Comparison of ENCODE assay signal across 27 mouse cellular contexts in the genomic region with DNA sequence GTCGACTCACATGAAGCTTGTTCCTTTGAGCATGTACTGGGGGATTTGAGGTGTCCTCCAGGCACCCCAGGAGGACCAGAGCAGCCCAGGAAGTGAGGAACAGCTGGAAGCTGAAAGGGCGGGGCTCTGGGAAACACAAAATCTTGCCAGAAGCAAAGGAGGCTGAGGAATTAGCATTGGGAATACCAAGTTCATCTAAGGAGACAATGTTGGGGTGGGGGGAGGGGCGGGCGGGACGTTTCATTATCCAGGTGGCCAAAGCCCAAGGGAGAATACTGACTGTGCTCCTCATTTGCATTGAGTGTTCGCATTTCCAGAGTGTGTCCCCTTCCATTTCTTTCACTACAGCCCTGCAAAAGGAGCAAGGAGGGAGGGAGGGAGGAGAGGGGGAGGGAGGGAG.
DNase-seq lines count a peak whose midpoint lies in the region; ATAC-seq and TF ChIP-seq lines count a peak whose summit lies in the region.
"Had no signal": no experiment of that assay in that cellular context is flagged by ENCODE, and none has a peak within 500 bp of the region (broad histone marks: within the 10 kb centered on the region; RNA-seq: fewer than 3 reads in every experiment).

No protein-coding gene starts in this region.

- H3K4me2 ChIP-seq in midbrain, embryonic 14.5 days (ENCODE audit: low read length), result no peak overlapping the region
- no peak overlapping the region for H3K4me2 ChIP-seq in kidney, embryonic 14.5 days (replicated peaks; ENCODE audit: low read depth, low read length)
- H3K4me2 ChIP-seq: forebrain, embryonic 13.5 days; heart, embryonic 13.5 days; hindbrain, embryonic 14.5 days had no signal

- intact Hi-C loops in gastrocnemius, adult 2 months (cut with DNase I), result loop anchor here (2.0 to 5.0 kb wide), 3 partner anchors 24 to 103 kb away; no protein-coding TSS in a partner anchor

- TF ChIP-seq CTCF in gastrocnemius, adult 2 months (IDR thresholded peaks at IDR 0.05), result no peak

- no peak for ATAC-seq in midbrain, embryonic 14.5 days (ENCODE audit: low FRiP score, low TSS enrichment)
- ATAC-seq in kidney, embryonic 14.5 days (ENCODE audit: low FRiP score, low TSS enrichment), result no peak
- ATAC-seq: activated CD4-positive, CD25-positive, alpha-beta regulatory T cell, adult 4 months; forebrain, embryonic 13.5 days; forebrain, embryonic 16.5 days; hindbrain, postnatal 0 days; inflammation-experienced regulatory T-cells, adult 6 months; intestine, embryonic 16.5 days had no signal

- peaks cover 51% of the 10 kb centered on the region for H3K4me1 ChIP-seq in midbrain, embryonic 10.5 days
- peaks cover 30% of the 10 kb centered on the region for H3K4me1 ChIP-seq in midbrain, embryonic 14.5 days (ENCODE audit: control insufficient read depth, insufficient read depth, low read length)
- H3K4me1 ChIP-seq in kidney, embryonic 14.5 days (ENCODE audit: control insufficient read depth, insufficient read depth, low read length), result peaks cover 9% of the 10 kb centered on the region; the same call in 1 of the 2 replicates

- H3K4me3 ChIP-seq in gastrocnemius, adult 2 months, result no peak overlapping the region
- H3K4me3 ChIP-seq in midbrain, embryonic 10.5 days, result no peak overlapping the region
- H3K4me3 ChIP-seq in midbrain, embryonic 14.5 days (replicated peaks; ENCODE audit: low read depth, low read length), result no peak overlapping the region
- H3K4me3 ChIP-seq in kidney, embryonic 14.5 days (ENCODE audit: low read length), result no peak overlapping the region
- H3K4me3 ChIP-seq: forebrain, embryonic 10.5 days; forebrain, embryonic 13.5 days; heart, adult 2 months; heart, embryonic 10.5 days; heart, embryonic 13.5 days had no signal

- no peaks in the 10 kb centered on the region for H3K9me3 ChIP-seq in midbrain, embryonic 10.5 days (replicated peaks)
- H3K9me3 ChIP-seq in midbrain, embryonic 14.5 days (ENCODE audit: control insufficient read depth, low read length), result no peaks in the 10 kb centered on the region
- no peaks in the 10 kb centered on the region for H3K9me3 ChIP-seq in kidney, embryonic 14.5 days (ENCODE audit: control insufficient read depth, low read length)
- H3K9me3 ChIP-seq: forebrain, embryonic 10.5 days; forebrain, embryonic 13.5 days; heart, embryonic 10.5 days; heart, embryonic 13.5 days had no signal

- peak overlapping the region; percentile 92; the same call in 1 of the 2 replicates for H3K27ac ChIP-seq in gastrocnemius, adult 2 months
- peak overlapping the region; percentile 0 for H3K27ac ChIP-seq in midbrain, embryonic 10.5 days (replicated peaks)
- H3K27ac ChIP-seq in midbrain, embryonic 14.5 days (replicated peaks; ENCODE audit: low read depth, low read length), result no peak overlapping the region
- no peak overlapping the region for H3K27ac ChIP-seq in kidney, embryonic 14.5 days (ENCODE audit: low read depth, low read length)
- H3K27ac ChIP-seq: forebrain, embryonic 13.5 days; heart, adult 2 months; heart, embryonic 10.5 days; heart, embryonic 13.5 days; hindbrain, embryonic 14.5 days; hindbrain, postnatal 0 days had no signal

- DNase-seq in gastrocnemius, adult 2 months, result no peak
- no peak for DNase-seq in gastrocnemius, postnatal 25 days
- DNase-seq in midbrain, embryonic 10.5 days (ENCODE audit: low spot score), result no peak
- DNase-seq in midbrain, embryonic 14.5 days, result no peak
- DNase-seq in WW6 (ENCODE audit: low read depth, low spot score), result peak; percentile 59
- no peak for DNase-seq in left cerebral cortex, adult 11 months (ENCODE audit: low spot score)
- DNase-seq in thymus, postnatal 0 days (ENCODE audit: low spot score), result no peak
- DNase-seq: adrenal gland, adult 8-10 months; adrenal gland, postnatal 25 days; cerebellum, adult 8-10 months; cerebellum, postnatal 10 days; cerebellum, postnatal 36 days; embryo, embryonic 11 days; gastrocnemius, postnatal 14 days; heart, adult 2 months; heart, postnatal 14 days had no signal

- H3K9ac ChIP-seq in midbrain, embryonic 14.5 days (replicated peaks; ENCODE audit: low read length), result no peak overlapping the region
- H3K9ac ChIP-seq in kidney, embryonic 14.5 days (ENCODE audit: low read depth, low read length), result no peak overlapping the region
- H3K9ac ChIP-seq: forebrain, embryonic 13.5 days; heart, embryonic 13.5 days; hindbrain, embryonic 14.5 days had no signal

- H3K27me3 ChIP-seq in midbrain, embryonic 10.5 days (ENCODE audit: low read depth, poor library complexity, severe bottlenecking), result peaks cover 32% of the 10 kb centered on the region
- no peaks in the 10 kb centered on the region for H3K27me3 ChIP-seq in midbrain, embryonic 14.5 days (ENCODE audit: control insufficient read depth, insufficient read depth, low read length)
- H3K27me3 ChIP-seq in kidney, embryonic 14.5 days (ENCODE audit: control insufficient read depth, insufficient read depth, low read length), result no peaks in the 10 kb centered on the region
- H3K27me3 ChIP-seq: forebrain, embryonic 13.5 days had no signal

- no peaks in the 10 kb centered on the region for H3K36me3 ChIP-seq in midbrain, embryonic 10.5 days
- no peaks in the 10 kb centered on the region for H3K36me3 ChIP-seq in midbrain, embryonic 14.5 days (ENCODE audit: control insufficient read depth, insufficient read depth, low read length)
- H3K36me3 ChIP-seq in kidney, embryonic 14.5 days (ENCODE audit: control insufficient read depth, insufficient read depth, low read length), result no peaks in the 10 kb centered on the region
- H3K36me3 ChIP-seq: forebrain, embryonic 10.5 days; heart, embryonic 10.5 days; heart, embryonic 13.5 days had no signal

- 36% methylated on average over 6 of the region's 6 CpGs for WGBS in midbrain, embryonic 10.5 days
- 35% methylated on average over 6 of the region's 6 CpGs for whole genome bisulfite sequencing in midbrain, embryonic 14.5 days
- WGBS in kidney, embryonic 14.5 days, result 33% methylated on average over 5 of the region's 6 CpGs

Comparison
In these comparisons a context has a peak if more than half of its experiments do, and no peak if none do; other contexts are left out.
1. H3K27ac ChIP-seq: peak in gastrocnemius, adult 2 months (single experiment) and midbrain, embryonic 10.5 days (single experiment); none in midbrain, embryonic 14.5 days (single experiment) and kidney, embryonic 14.5 days (single experiment).